Mouse (Mus musculus): ENCODE measurements around the gene Gm9. TPM values are rescaled to one million over a fixed set of nuclear protein-coding genes. Genes with fewer than 3 reads are reported as not detected.

Gm9 gene
- not detected in 2 replicates for polyA plus RNA-seq (2012; ENCODE audit: low replicate concordance)

DNA sequence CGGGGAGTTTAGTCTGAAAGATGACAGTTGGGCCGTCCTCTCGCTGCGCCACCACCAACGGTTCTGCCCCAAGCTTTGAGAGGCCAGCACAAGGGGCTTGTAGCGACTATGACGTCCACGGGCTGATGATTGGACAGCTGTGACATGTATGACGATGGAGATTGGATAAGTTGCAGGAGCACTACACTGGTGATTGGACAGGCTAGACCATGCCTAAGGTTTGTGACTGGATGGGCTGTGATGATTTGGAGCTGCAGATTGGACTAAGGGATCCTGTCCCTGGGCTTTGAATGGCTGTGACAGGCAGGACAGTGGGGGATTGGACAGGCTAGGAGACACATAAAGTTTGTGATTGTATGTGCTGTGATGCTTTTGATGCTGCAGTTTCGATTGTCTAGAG is at the start of gene Gm9:
TSS of gene Gm9 (minus strand) at position 101 of the 400 bp plus-strand sequence.

DNA sequence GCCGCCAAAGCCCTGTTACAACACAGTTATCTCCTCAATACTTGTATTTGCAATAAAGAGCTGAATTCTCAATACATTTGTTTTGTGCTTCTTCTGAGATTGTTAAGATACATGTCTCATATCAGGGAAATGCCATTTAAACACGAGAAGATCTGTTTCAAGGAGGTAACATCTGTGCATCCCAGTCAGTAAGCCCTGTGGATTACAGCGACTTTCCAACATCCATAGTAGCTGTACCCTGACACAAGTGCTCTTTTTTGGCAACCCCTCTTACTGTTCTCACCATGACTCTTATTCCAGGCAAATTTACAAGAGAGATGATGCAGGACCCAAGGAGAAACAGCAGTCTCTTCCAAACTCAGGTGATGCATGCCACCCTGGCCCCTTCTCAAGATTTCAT is 38.8 kb upstream of the Gm9 start, which contains the start of gene Rhox3a:
TSS of gene Rhox3a (plus strand) at position 301 of the 400 bp plus-strand sequence.

DNA sequence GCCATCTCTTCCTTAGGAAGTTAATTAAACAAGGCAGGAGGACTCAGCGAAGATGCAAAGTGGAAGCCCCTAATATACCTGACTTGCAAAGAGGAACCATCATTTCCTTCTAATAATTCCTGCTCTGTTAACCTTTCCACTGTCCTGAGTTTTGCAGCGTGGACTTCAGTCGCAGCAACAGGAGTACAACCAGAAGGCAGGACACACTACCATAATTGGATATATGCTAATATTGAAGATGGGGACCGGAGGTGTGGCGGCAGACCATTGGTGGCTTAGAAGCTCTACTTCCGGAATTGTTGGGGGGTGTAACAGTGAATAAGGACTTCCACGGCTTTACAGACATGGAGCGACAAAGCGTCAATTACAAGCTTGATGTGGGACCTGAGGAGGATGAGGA is 33.8 kb upstream of the Gm9 start, which contains the start of gene Rhox2a:
TSS of gene Rhox2a (plus strand) at position 301 of the 400 bp plus-strand sequence.

DNA sequence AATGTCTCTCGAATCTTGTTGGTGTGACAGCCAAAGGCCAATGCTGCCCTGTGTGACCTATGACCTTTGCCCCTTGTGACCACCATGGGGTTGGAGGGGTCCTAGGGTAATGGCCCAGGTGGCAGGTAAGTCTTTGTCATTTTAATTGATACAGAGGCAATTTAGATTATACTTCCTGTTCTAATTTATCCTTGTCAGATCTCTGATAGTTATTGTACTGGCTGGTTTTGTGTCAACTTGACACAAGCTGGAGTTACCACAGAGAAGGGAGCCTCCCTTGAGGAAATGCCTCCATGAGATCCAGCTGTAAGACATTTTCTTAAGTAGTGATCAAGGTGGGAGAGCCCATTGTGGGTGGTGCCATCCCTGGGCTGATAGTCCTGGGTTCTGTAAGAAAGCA is 11.3 kb upstream of the Gm9 start, which contains the start of gene Rhox1:
TSS of gene Rhox1 (minus strand) at position 101 of the 400 bp plus-strand sequence.

DNA sequence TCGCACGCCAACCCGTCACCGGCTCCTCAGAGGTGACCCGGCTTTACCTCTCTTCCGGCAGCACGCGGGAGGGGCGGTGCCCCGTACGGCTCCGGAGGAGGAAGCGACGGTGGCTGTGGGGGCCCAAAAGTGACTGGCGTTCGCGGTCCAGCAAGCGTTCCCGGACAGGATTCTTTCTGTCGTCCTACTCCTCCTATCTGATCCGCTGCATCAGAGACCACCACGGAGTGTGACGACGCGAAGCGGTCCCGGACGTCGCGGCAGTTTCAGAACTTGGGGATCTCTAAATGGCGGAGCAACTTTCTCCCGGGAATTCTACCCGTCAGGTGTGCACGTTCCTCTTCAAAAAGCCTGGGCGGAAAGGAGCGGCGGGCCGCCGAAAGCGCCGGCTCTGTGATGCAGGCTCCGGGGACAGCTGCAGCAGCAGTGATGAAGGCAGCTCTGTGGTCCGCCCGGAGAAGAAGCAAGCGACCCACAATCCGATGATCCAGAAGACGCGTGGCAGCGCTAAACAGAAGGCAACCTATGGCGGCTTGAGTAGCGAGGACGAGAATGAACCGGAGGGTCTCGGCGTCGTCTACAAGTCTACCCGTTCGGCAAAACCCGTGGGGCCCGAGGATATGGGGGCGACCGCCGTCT is 19.6 kb downstream of the Gm9 start, which contains the start of the genes Ndufa1 and Rnf113a1:
TSS of gene Ndufa1 (minus strand) at position 59 of the 639 bp plus-strand sequence.
TSS of gene Rnf113a1 (plus strand) at position 141 of the 639 bp plus-strand sequence.

DNA sequence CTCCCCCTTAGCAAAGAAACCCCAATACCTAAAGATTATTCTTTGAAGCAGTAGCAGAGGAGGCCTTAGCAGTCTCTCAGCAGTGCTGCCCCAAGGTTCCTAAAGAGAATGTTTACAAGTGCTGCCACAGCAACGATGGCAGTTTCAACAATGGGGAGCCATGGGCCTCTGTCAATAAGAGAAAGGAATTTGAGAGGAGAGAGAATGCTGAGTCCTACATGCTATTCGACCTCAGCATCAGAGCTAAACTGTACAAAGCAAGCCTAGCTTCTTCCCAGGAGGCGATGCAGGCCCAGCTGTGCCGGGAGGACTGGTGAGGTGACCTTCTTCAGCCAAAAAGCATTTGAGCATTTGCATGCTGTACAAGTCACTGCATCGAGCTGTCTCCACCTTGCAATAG is 42.1 kb downstream of the Gm9 start, which contains the start of gene Akap14:
TSS of gene Akap14 (minus strand) at position 101 of the 400 bp plus-strand sequence.

Other genes with a start within 250 kb of the Gm9 start
- gene Sept6, start 219.2 kb downstream of the Gm9 start, polyA plus RNA-seq (2012; ENCODE audit: low replicate concordance): 10.4 and 28.4 TPM in 2 replicates
- gene Sowahd, start 162.2 kb downstream of the Gm9 start, polyA plus RNA-seq (2012; ENCODE audit: low replicate concordance): not detected in 2 replicates
- gene Rpl39, start 125.6 kb downstream of the Gm9 start, polyA plus RNA-seq (2012; ENCODE audit: low replicate concordance): 152 and 474 TPM in 2 replicates
- gene Upf3b, start 100.7 kb downstream of the Gm9 start, polyA plus RNA-seq (2012; ENCODE audit: low replicate concordance): 1.1 and 13.2 TPM in 2 replicates
- 7.2 and 10.4 TPM in 2 replicates for gene Nkap, start 84.2 kb downstream of the Gm9 start, polyA plus RNA-seq (2012; ENCODE audit: low replicate concordance)
- not detected in 2 replicates for gene Akap14, start 42.2 kb downstream of the Gm9 start, polyA plus RNA-seq (2012; ENCODE audit: low replicate concordance)
- gene Ndufa1, start 19.9 kb downstream of the Gm9 start, polyA plus RNA-seq (2012; ENCODE audit: low replicate concordance): 13.7 and 245 TPM in 2 replicates
- 3.3 and 3.9 TPM in 2 replicates for gene Rnf113a1, start 19.8 kb downstream of the Gm9 start, polyA plus RNA-seq (2012; ENCODE audit: low replicate concordance)
- not detected in 2 replicates for gene Rhox1, start 11.2 kb upstream of the Gm9 start, polyA plus RNA-seq (2012; ENCODE audit: low replicate concordance)
- not detected in 2 replicates for gene Rhox2a, start 33.9 kb upstream of the Gm9 start, polyA plus RNA-seq (2012; ENCODE audit: low replicate concordance)
- not detected in 2 replicates for gene Rhox3a, start 38.9 kb upstream of the Gm9 start, polyA plus RNA-seq (2012; ENCODE audit: low replicate concordance)
- not detected in 2 replicates for gene Rhox4a, start 54.3 kb upstream of the Gm9 start, polyA plus RNA-seq (2012; ENCODE audit: low replicate concordance)
- gene Rhox3a2, start 169.0 kb upstream of the Gm9 start, polyA plus RNA-seq (2012; ENCODE audit: low replicate concordance): not detected in 2 replicates
- gene Rhox4a2, start 179.8 kb upstream of the Gm9 start, polyA plus RNA-seq (2012; ENCODE audit: low replicate concordance): not detected in 2 replicates
- not detected in 2 replicates for gene Rhox2b, start 201.0 kb upstream of the Gm9 start, polyA plus RNA-seq (2012; ENCODE audit: low replicate concordance)
- gene Rhox4b, start 221.5 kb upstream of the Gm9 start, polyA plus RNA-seq (2012; ENCODE audit: low replicate concordance): not detected in 2 replicates
- not detected in 2 replicates for gene Rhox2c, start 242.6 kb upstream of the Gm9 start, polyA plus RNA-seq (2012; ENCODE audit: low replicate concordance)
- gene Rhox3c, start 247.5 kb upstream of the Gm9 start, polyA plus RNA-seq (2012; ENCODE audit: low replicate concordance): not detected in 2 replicates

Data from hematopoietic multipotent progenitor cell, adult 10-12 weeks (in vitro differentiated cells).